Mouse (Mus musculus): ENCODE measurements around the gene Slc36a1. TPM values are rescaled to one million over a fixed set of nuclear protein-coding genes. Genes with fewer than 3 reads are reported as not detected.

Gene Slc36a1
- polyA plus RNA-seq, 1 experiment from 2014 or later, result 4.3 TPM

- Histone ChIP-seq H3K27me3 (replicated peaks; ENCODE audit: control insufficient read depth, insufficient read depth, low read length) (no peaks in the 10 kb centered on the region), H3K4me3 (ENCODE audit: low read depth, low read length) (no peak overlapping the region), H3K9me3 (ENCODE audit: control insufficient read depth) (no peaks in the 10 kb centered on the region), H3K4me2 (replicated peaks; ENCODE audit: low read depth) (no peak overlapping the region), H3K36me3 (ENCODE audit: control insufficient read depth, insufficient read depth) (no peaks in the 10 kb centered on the region), H3K9ac (ENCODE audit: low read depth, low read length) (no peak overlapping the region), H3K27ac (ENCODE audit: low read depth, low read length) (no peak overlapping the region), H3K4me1 (replicated peaks; ENCODE audit: control insufficient read depth, insufficient read depth, low read length) (no peaks in the 10 kb centered on the region)
- no peak for TF ChIP-seq CTCF (IDR thresholded peaks at IDR 0.05; ENCODE audit: low read depth)
- ATAC-seq, result no peak
- 90% methylated on average over 6 of the region's 6 CpGs for WGBS
These were observed 64.4 kb downstream of the Slc36a1 start for GRCm38 (mm10) chr11:55268580-55268979.

DNA sequence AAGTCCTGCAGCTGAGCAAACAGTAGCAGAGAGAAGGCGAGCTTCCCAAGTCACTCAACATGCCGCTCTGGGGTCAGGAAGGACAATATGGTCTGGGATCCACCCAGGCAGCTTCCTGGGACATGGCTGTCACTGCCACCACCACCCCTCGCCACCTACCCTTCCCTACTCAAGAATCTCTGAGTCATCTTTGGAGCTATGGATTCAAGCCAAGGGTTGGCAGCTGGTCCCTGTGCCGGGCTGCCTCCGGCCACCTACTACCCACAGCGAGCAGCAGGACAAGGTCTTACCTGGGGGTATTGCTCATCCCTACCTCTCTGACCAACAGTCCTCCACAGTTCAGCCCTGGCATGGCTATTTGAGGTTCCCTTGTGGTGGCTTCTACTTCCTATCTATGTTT is 70.6 kb downstream of the Slc36a1 start:
- Histone ChIP-seq H3K4me1 (replicated peaks; ENCODE audit: control insufficient read depth, insufficient read depth, low read length) (no peaks in the 10 kb centered on the region), H3K4me3 (ENCODE audit: low read depth, low read length) (no peak overlapping the region), H3K27me3 (replicated peaks; ENCODE audit: control insufficient read depth, insufficient read depth, low read length) (no peaks in the 10 kb centered on the region), H3K4me2 (replicated peaks; ENCODE audit: low read depth) (no peak overlapping the region), H3K36me3 (ENCODE audit: control insufficient read depth, insufficient read depth) (no peaks in the 10 kb centered on the region), H3K9ac (ENCODE audit: low read depth, low read length) (no peak overlapping the region), H3K9me3 (ENCODE audit: control insufficient read depth) (no peaks in the 10 kb centered on the region), H3K27ac (ENCODE audit: low read depth, low read length) (no peak overlapping the region)
- no peak for TF ChIP-seq CTCF (IDR thresholded peaks at IDR 0.05; ENCODE audit: low read depth)
- ATAC-seq, result no peak
- 68% methylated on average over 6 of the region's 6 CpGs for WGBS

Other genes with a start within 250 kb of the Slc36a1 start
- gene Tnip1, start 241.4 kb upstream of the Slc36a1 start, polyA plus RNA-seq (2015; fragmentation: Nextera tagmentation; extraction: Ambion mirVana), result 29.9 and 30.3 TPM in 2 replicates
- gene Anxa6, start 170.9 kb upstream of the Slc36a1 start, polyA plus RNA-seq (2015; fragmentation: Nextera tagmentation; extraction: Ambion mirVana), result 86.9 and 89.2 TPM in 2 replicates
- gene Ccdc69, start 126.2 kb upstream of the Slc36a1 start, polyA plus RNA-seq (2015; fragmentation: Nextera tagmentation; extraction: Ambion mirVana), result 3.5 and 4.2 TPM in 2 replicates
- gene Gm2a, start 106.2 kb upstream of the Slc36a1 start, polyA plus RNA-seq (2015; fragmentation: Nextera tagmentation; extraction: Ambion mirVana), result 14.8 and 15.4 TPM in 2 replicates
- gene Slc36a3, start 52.6 kb upstream of the Slc36a1 start, polyA plus RNA-seq (2015; fragmentation: Nextera tagmentation; extraction: Ambion mirVana), result not detected in 2 replicates
- gene Slc36a2, start 19.3 kb upstream of the Slc36a1 start, polyA plus RNA-seq (2015; fragmentation: Nextera tagmentation; extraction: Ambion mirVana), result not detected in 2 replicates
- not detected in 2 replicates for gene Fat2, start 132.2 kb downstream of the Slc36a1 start, polyA plus RNA-seq (2015; fragmentation: Nextera tagmentation; extraction: Ambion mirVana)
- 931 and 943 TPM in 2 replicates for gene Sparc, start 218.8 kb downstream of the Slc36a1 start, polyA plus RNA-seq (2015; fragmentation: Nextera tagmentation; extraction: Ambion mirVana)

All from intestine, postnatal 0 days (tissue).